ENCODE assay signal across 8 mouse cellular contexts in the genomic region with DNA sequence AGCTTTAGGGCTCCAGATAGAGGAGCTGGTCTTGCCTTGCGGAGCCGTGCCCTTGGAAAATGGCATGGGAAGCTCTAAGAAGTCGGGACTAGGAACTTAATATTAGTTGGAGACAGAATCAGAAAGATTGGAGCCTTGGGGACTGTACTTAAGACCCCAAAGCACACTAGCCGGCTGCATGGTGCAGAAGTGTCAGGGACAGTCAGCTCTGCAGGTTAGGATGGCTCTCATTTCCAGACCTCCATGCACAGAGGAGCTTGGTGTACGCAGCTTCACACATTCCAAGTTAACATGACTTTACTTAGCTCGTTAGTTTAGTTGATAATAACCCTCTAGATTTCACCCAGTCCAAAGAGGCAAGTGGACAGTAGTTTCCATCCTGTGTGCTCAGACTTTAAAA. TPM values are rescaled to one million over a fixed set of nuclear protein-coding genes. Genes with fewer than 3 reads are reported as not detected.
DNase-seq lines count a peak whose midpoint lies in the region; ATAC-seq and TF ChIP-seq lines count a peak whose summit lies in the region.

No protein-coding gene starts in this region.

- H3K36me3 ChIP-seq in E14TG2a.4 (ENCODE audit: insufficient read depth, low read length): peaks cover 26% of the 10 kb centered on the region
- peaks cover 19% of the 10 kb centered on the region for H3K36me3 ChIP-seq in forebrain, embryonic 14.5 days (ENCODE audit: control insufficient read depth, insufficient read depth, low read length)
- H3K36me3 ChIP-seq in liver, embryonic 15.5 days (replicated peaks): peaks cover 20% of the 10 kb centered on the region

- peaks cover 5% of the 10 kb centered on the region for H3K27me3 ChIP-seq in E14TG2a.4 (ENCODE audit: insufficient read depth, low read length)
- H3K27me3 ChIP-seq in forebrain, embryonic 14.5 days (replicated peaks; ENCODE audit: control insufficient read depth, insufficient read depth, low read length): no peaks in the 10 kb centered on the region
- H3K27me3 ChIP-seq in liver, embryonic 15.5 days: no peaks in the 10 kb centered on the region

- H3K4me3 ChIP-seq in E14TG2a.4 (replicated peaks; ENCODE audit: low read length): peak overlapping the region; percentile 87
- H3K4me3 ChIP-seq in forebrain, embryonic 14.5 days (ENCODE audit: low read depth, low read length): peak overlapping the region; percentile 65
- peak overlapping the region; percentile 79 for H3K4me3 ChIP-seq in liver, embryonic 15.5 days (replicated peaks)

- peak; percentile 33 for ATAC-seq in frontal cortex, adult (ENCODE audit: low TSS enrichment)
- ATAC-seq in forebrain, embryonic 14.5 days: peak; percentile 31
- ATAC-seq in liver, embryonic 15.5 days (ENCODE audit: insufficient read depth): peak; percentile 26; the same call in 1 of the 2 replicates

- H3K27ac ChIP-seq in forebrain, embryonic 14.5 days (ENCODE audit: low read depth, low read length): peak overlapping the region; percentile 86; the same call in 1 of the 2 replicates
- no peak overlapping the region; the same call in 1 of the 2 replicates for H3K27ac ChIP-seq in liver, embryonic 15.5 days (replicated peaks)

- no peak for TF ChIP-seq CTCF in E14TG2a.4 (conservative IDR thresholded peaks at IDR 0.05; ENCODE audit: low read length)

- H3K9me3 ChIP-seq in E14TG2a.4 (ENCODE audit: low read length): no peaks in the 10 kb centered on the region
- H3K9me3 ChIP-seq in forebrain, embryonic 14.5 days (replicated peaks; ENCODE audit: control insufficient read depth, low read length): no peaks in the 10 kb centered on the region
- no peaks in the 10 kb centered on the region for H3K9me3 ChIP-seq in liver, embryonic 15.5 days (replicated peaks)

- H3K4me2 ChIP-seq in forebrain, embryonic 14.5 days (ENCODE audit: low read length): peak overlapping the region; percentile 90
- peak overlapping the region; percentile 86 for H3K4me2 ChIP-seq in liver, embryonic 15.5 days

- H3K9ac ChIP-seq in forebrain, embryonic 14.5 days (ENCODE audit: low read length): peak overlapping the region; percentile 86
- peak overlapping the region; percentile 79 for H3K9ac ChIP-seq in liver, embryonic 15.5 days

- peaks cover 21% of the 10 kb centered on the region for H3K4me1 ChIP-seq in E14TG2a.4 (replicated peaks; ENCODE audit: low read depth, low read length)
- peaks cover 6% of the 10 kb centered on the region; the same call in 1 of the 2 replicates for H3K4me1 ChIP-seq in forebrain, embryonic 14.5 days (ENCODE audit: control insufficient read depth, insufficient read depth, low read length)
- peaks cover 14% of the 10 kb centered on the region for H3K4me1 ChIP-seq in liver, embryonic 15.5 days (replicated peaks)

- DNase-seq in frontal cortex, postnatal 25 days (ENCODE audit: low spot score in 2 of 2): no peak
- DNase-seq in forebrain, embryonic 14.5 days (ENCODE audit: low spot score): no peak
- DNase-seq in right cerebral cortex, postnatal 10 days (ENCODE audit: low spot score in 2 of 2): no peak
- DNase-seq in thymus, postnatal 25 days: no peak
- DNase-seq in urinary bladder, adult 18-20 months (ENCODE audit: low spot score in 2 of 2): no peak

- 6% methylated on average over 6 of the region's 6 CpGs for WGBS in forebrain, embryonic 14.5 days
- WGBS in liver, embryonic 15.5 days (ENCODE audit: insufficient replicate concordance): 11% methylated on average over 6 of the region's 6 CpGs

RNA-seq across cellular contexts. Expression of a gene that starts 0.6 kb away (rescaled TPM):
- polyA plus RNA-seq in forebrain, embryonic 14.5 days (2014; fragmentation: Nextera tagmentation; extraction: Ambion mirVana): 23.8 and 26.2 TPM in 2 replicates
- polyA plus RNA-seq in liver, embryonic 15.5 days (2015; fragmentation: Nextera tagmentation; extraction: Ambion mirVana): 7.6 and 8.3 TPM in 2 replicates
